Mouse (Mus musculus) ES-Bruce4 (cell line): ENCODE data around the gene Thbs1. TPM values are rescaled to one million over a fixed set of nuclear protein-coding genes. Genes with fewer than 3 reads are reported as not detected.

Experiments used
- H3K27ac ChIP-seq: 2 replicates; pipeline ENCODE4 v1.5.1; 2012; ENCODE audit warnings: low read length, inconsistent platforms; ENCODE audit not compliant: insufficient read depth
- H3K27me3 ChIP-seq: 2 replicates; pipeline ENCODE4 v1.6.1; 2012; ENCODE audit warnings: mild to moderate bottlenecking, low read length, inconsistent platforms; ENCODE audit not compliant: control insufficient read depth, poor library complexity, insufficient read depth, severe bottlenecking
- H3K36me3 ChIP-seq: 2 replicates; pipeline ENCODE4 v1.6.1; 2012; ENCODE audit warnings: inconsistent platforms, mild to moderate bottlenecking, low read length, moderate library complexity; ENCODE audit not compliant: control insufficient read depth, poor library complexity, insufficient read depth, severe bottlenecking
- H3K4me1 ChIP-seq: one replicate; pipeline ENCODE4 v1.8.1; 2011; ENCODE audit warnings: low read length; ENCODE audit not compliant: control insufficient read depth, insufficient read depth
- H3K4me3 ChIP-seq: 2 replicates; pipeline ENCODE4 v1.5.1; 2011; ENCODE audit warnings: low read depth, mild to moderate bottlenecking, low read length
- H3K9ac ChIP-seq: 2 replicates; pipeline ENCODE4 v1.6.1; 2012; ENCODE audit warnings: low read depth, mild to moderate bottlenecking, inconsistent platforms; ENCODE audit not compliant: poor library complexity, severe bottlenecking
- H3K9me3 ChIP-seq: replicated peaks from 2 replicates; pipeline ENCODE4 v1.6.1; 2012; ENCODE audit warnings: mild to moderate bottlenecking, low read length, inconsistent platforms; ENCODE audit not compliant: control insufficient read depth, poor library complexity, insufficient read depth, severe bottlenecking
- CTCF ChIP-seq: IDR thresholded peaks from one replicate; pipeline ENCODE4 v1.8.1; 2011; ENCODE audit warnings: low read depth, low read length
- EP300 ChIP-seq: IDR thresholded peaks from 2 replicates; pipeline ENCODE4 v1.6.1; 2011; ENCODE audit warnings: low read depth, low read length; ENCODE audit not compliant: insufficient read depth
- POLR2A ChIP-seq: IDR thresholded peaks from one replicate; pipeline ENCODE4 v1.8.1; 2011; ENCODE audit warnings: low read length; ENCODE audit not compliant: insufficient read depth
- polyA plus RNA-seq: library from polyadenylated mRNA; stranded (reverse); fragments of >200 nt; gene quantifications from 2 replicates; pipeline ENCODE4 v1.2.4, GENCODE M21; 2011; ENCODE audit warnings: low read depth; ENCODE audit not compliant: missing spikeins, insufficient read depth, insufficient read length

Gene Thbs1
- polyA plus RNA-seq, 1 experiment, result 116 TPM

GRCm38 (mm10) chr2:118120095-118120494 is 8.4 kb downstream of the Thbs1 start:
- Histone ChIP-seq H3K27me3 (no peaks in the 10 kb centered on the region), H3K36me3 (no peaks in the 10 kb centered on the region), H3K27ac (no peak overlapping the region), H3K4me1 (no peaks in the 10 kb centered on the region), H3K4me3 (no peak overlapping the region), H3K9me3 (no peaks in the 10 kb centered on the region), H3K9ac (no peak overlapping the region)
- TF ChIP-seq POLR2A (no peak), CTCF (no peak), EP300 (no peak)

- Histone ChIP-seq H3K9me3 (no peaks in the 10 kb centered on the region), H3K9ac (no peak overlapping the region), H3K27me3 (no peaks in the 10 kb centered on the region), H3K4me3 (no peak overlapping the region), H3K4me1 (no peaks in the 10 kb centered on the region), H3K27ac (no peak overlapping the region), H3K36me3 (no peaks in the 10 kb centered on the region)
- no peak for TF ChIP-seq EP300
- no peak for TF ChIP-seq POLR2A
- no peak for TF ChIP-seq CTCF
These were observed 9.1 kb downstream of the Thbs1 start for GRCm38 (mm10) chr2:118120751-118121150.

- TF ChIP-seq EP300 (no peak), CTCF (no peak), POLR2A (no peak)
- Histone ChIP-seq H3K9me3 (no peaks in the 10 kb centered on the region), H3K9ac (no peak overlapping the region), H3K27me3 (no peaks in the 10 kb centered on the region), H3K4me1 (no peaks in the 10 kb centered on the region), H3K36me3 (no peaks in the 10 kb centered on the region), H3K4me3 (no peak overlapping the region), H3K27ac (no peak overlapping the region)
These were observed 10.6 kb downstream of the Thbs1 start for GRCm38 (mm10) chr2:118122291-118122690.

- H3K4me1 ChIP-seq, result no peaks in the 10 kb centered on the region
- H3K4me3 ChIP-seq, result no peak overlapping the region
- H3K27ac ChIP-seq, result no peak overlapping the region
- TF ChIP-seq CTCF (no peak), EP300 (no peak), POLR2A (no peak)
- no peaks in the 10 kb centered on the region for H3K9me3 ChIP-seq
- no peaks in the 10 kb centered on the region for H3K27me3 ChIP-seq
- H3K36me3 ChIP-seq, result no peaks in the 10 kb centered on the region
- no peak overlapping the region for H3K9ac ChIP-seq
These were observed 12.1 kb downstream of the Thbs1 start for GRCm38 (mm10) chr2:118123743-118124142.

DNA sequence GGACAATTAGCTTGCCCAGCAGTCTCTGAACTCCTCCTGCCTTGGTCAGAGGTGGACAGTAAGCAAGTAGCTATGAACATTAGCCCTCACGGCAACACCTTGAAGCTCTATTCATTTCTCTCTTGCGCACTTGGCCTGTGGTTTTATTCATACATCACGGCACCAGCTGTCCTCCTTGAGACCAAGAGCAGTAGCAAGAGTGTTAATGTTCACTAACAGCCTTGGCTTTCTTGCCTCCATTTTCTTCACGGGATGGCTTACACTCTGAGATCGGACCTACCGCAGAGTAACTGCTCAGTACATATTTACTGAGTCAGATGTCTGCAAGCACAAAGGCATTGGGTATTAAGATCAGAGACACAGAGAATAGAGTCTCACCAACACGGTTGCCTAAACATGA is 12.8 kb downstream of the Thbs1 start:
- Histone ChIP-seq H3K27ac (no peak overlapping the region), H3K4me3 (no peak overlapping the region), H3K9me3 (no peaks in the 10 kb centered on the region), H3K9ac (no peak overlapping the region), H3K4me1 (no peaks in the 10 kb centered on the region), H3K27me3 (no peaks in the 10 kb centered on the region), H3K36me3 (no peaks in the 10 kb centered on the region)
- TF ChIP-seq CTCF (no peak), POLR2A (no peak), EP300 (no peak)

GRCm38 (mm10) chr2:118125211-118125939 is 13.7 kb downstream of the Thbs1 start:
- H3K4me1 ChIP-seq, result no peaks in the 10 kb centered on the region
- no peaks in the 10 kb centered on the region for H3K27me3 ChIP-seq
- TF ChIP-seq POLR2A, result no peak
- no peak for TF ChIP-seq CTCF
- no peak for TF ChIP-seq EP300
- H3K36me3 ChIP-seq, result no peaks in the 10 kb centered on the region
- H3K4me3 ChIP-seq, result no peak overlapping the region
- no peaks in the 10 kb centered on the region for H3K9me3 ChIP-seq
- no peak overlapping the region for H3K9ac ChIP-seq
- no peak overlapping the region for H3K27ac ChIP-seq
